Mouse (Mus musculus): ENCODE data around the gene Slc6a12.
"Not testable (repeated sequence)": the region's sequence is repeated elsewhere in the genome, so short reads cannot be mapped to it uniquely, and the experiment has no call there.

Slc6a12 gene

GRCm38 (mm10) chr6:121338519-121338896 lies 4.4 kb upstream of the Slc6a12 start:
- in situ Hi-C loops (cut with MboI; ENCODE audit: low sequenced_read_pairs), result loop anchor here (25.0 kb wide), 1 partner anchor 199 kb away; no protein-coding TSS in a partner anchor

GRCm38 (mm10) chr6:121341650-121342049 lies 1.2 kb upstream of the Slc6a12 start:
- in situ Hi-C loops (cut with MboI; ENCODE audit: low sequenced_read_pairs), result loop anchor here (25.0 kb wide), 1 partner anchor 196 kb away; no protein-coding TSS in a partner anchor

GRCm38 (mm10) chr6:121343771-121344123 lies 871 bp downstream of the Slc6a12 start:
- in situ Hi-C loops (cut with MboI; ENCODE audit: low sequenced_read_pairs), result loop anchor here (25.0 kb wide), 1 partner anchor 194 kb away; no protein-coding TSS in a partner anchor

GRCm38 (mm10) chr6:121344329-121344728 lies 1.5 kb downstream of the Slc6a12 start:
- in situ Hi-C loops (cut with MboI; ENCODE audit: low sequenced_read_pairs), result loop anchor here (25.0 kb wide), 1 partner anchor 193 kb away; no protein-coding TSS in a partner anchor

DNA sequence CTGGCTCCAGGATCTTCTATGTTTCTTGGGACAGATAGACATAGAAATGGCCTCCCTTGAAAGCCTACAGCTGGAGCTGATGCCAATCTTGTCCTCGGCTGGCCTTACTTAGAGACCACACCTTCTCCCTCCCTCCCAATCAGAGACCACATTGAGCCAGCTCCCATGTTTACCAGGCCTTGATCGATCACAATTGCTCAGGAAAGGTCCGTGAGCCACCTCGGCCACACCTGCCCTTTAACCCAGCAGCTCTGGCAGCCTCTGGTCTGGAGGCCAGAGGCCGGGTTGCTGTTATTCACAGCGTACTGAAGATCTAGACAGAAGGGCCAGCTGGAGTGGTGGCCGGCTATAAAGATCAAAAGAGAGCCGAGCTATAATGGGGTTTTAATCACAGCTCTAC lies 3.6 kb downstream of the Slc6a12 start:
- in situ Hi-C loops (cut with MboI; ENCODE audit: low sequenced_read_pairs), result loop anchor here (25.0 kb wide), 1 partner anchor 191 kb away; no protein-coding TSS in a partner anchor

- in situ Hi-C loops (cut with MboI; ENCODE audit: low sequenced_read_pairs), result no loop called here
Measured at GRCm38 (mm10) chr6:121352276-121352675, 9.4 kb downstream of the Slc6a12 start.

DNA sequence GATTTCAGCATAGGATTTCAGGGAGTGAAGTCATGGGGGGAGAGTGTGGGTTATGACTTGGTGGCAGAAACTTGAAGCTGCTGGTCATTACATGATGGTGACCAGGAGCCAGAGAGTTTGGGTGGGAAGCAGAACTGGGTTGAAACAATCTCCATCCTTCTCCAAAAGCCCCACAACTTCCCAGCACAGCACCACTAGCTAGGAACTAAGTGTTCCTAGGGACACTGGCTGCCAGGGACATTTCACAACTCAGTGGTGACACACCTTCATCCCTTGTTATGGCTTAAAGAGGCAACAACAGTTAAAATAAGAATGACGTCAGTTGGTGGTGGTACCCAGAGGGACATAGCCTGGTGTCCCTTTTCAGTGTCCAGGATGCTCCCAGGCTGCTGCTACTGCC lies 13.2 kb downstream of the Slc6a12 start:
- in situ Hi-C loops (cut with MboI; ENCODE audit: low sequenced_read_pairs), result no loop called here

GRCm38 (mm10) chr6:121357232-121357631 lies 14.4 kb downstream of the Slc6a12 start:
- in situ Hi-C loops (cut with MboI; ENCODE audit: low sequenced_read_pairs), result no loop called here

DNA sequence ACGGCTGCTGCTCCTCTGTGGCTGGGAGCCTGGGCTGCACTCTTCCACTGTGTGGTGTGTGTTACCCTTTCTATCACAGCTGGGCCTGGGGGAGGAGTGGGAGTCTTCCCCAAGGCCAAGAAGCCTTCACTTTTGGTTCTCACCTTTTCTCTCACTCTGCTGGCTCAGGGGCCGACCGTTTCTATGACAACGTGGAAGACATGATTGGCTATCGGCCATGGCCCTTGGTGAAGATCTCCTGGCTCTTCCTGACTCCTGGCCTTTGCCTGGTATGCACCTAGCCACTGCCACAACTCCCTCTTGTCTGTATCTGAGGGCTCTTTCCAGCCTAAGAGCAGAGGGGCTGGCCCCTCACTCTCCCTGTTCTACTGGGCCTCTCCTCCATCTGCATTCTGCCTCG lies 20.2 kb downstream of the Slc6a12 start:
- in situ Hi-C loops (cut with MboI; ENCODE audit: low sequenced_read_pairs), result no loop called here

- in situ Hi-C loops (cut with MboI; ENCODE audit: low sequenced_read_pairs), result no loop called here
Measured at GRCm38 (mm10) chr6:121363956-121364355, 21.1 kb downstream of the Slc6a12 start.

DNA sequence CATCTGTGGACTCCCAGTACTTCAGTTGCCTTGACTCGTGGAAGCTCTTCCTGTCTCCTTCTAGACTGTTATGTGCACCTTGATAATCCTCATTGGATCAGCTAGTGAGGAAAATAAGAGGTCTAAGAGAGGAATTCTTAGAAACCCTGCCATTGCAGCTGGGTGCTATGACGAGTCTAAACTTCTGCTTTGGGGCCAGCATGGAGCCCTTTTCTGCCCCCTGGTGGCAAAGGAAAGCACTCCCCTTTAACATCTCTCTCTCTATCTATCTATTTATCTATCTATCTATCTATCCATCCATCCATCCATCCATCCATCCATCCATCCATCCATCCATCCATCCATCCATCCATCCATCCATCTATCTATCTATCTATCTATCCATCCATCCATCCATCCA lies 23.7 kb downstream of the Slc6a12 start:
- in situ Hi-C loops (cut with MboI; ENCODE audit: low sequenced_read_pairs), result not testable (repeated sequence)

DNA sequence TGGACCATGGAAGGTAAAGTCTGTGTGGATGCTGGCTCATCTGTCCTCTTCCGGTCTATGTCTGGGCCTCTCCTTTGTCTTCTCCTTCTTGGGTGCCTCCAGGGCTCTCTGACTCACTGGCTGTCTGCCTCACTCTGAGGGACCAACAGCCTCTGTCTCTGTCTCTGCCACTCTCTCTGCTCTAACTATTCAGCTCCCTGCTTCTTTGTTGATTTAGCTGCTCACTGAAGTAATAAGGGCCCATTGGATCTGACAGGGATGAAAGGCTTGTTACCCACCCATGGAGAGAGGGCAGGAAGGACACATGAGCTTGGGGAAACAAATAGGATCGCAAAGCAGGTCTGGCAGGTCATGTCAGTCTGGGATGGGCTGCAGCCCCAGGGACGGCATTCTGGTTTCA lies 24.2 kb downstream of the Slc6a12 start:
- in situ Hi-C loops (cut with MboI; ENCODE audit: low sequenced_read_pairs), result no loop called here

- in situ Hi-C loops (cut with MboI; ENCODE audit: low sequenced_read_pairs), result no loop called here
Measured at GRCm38 (mm10) chr6:121371197-121371980, 28.5 kb downstream of the Slc6a12 start.

DNA sequence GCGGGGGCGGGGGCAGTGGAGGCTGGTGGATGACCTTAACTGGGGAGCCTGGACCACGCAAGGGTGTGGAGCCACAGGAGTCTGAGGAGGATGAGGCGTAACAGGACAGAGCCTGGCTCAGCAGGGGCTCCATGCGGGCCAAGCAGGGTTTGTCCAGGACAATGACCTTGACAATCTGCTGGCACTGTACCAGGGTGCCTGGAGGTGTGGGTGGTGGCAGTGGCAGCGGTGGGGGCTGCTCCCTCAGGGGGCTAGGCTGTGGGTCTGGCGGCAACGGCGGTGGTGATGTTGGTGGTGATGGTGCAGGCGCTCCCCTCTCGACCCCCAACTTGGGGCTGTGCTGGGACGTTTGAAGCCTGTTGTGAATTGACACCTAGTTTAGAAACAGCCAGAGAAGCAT lies 33.3 kb downstream of the Slc6a12 start:
- in situ Hi-C loops (cut with MboI; ENCODE audit: low sequenced_read_pairs), result no loop called here

- in situ Hi-C loops (cut with MboI; ENCODE audit: low sequenced_read_pairs), result no loop called here
Measured at GRCm38 (mm10) chr6:121378256-121378655, 35.4 kb downstream of the Slc6a12 start.

- in situ Hi-C loops (cut with MboI; ENCODE audit: low sequenced_read_pairs), result no loop called here
Measured at GRCm38 (mm10) chr6:121380576-121380975, 37.7 kb downstream of the Slc6a12 start.

DNA sequence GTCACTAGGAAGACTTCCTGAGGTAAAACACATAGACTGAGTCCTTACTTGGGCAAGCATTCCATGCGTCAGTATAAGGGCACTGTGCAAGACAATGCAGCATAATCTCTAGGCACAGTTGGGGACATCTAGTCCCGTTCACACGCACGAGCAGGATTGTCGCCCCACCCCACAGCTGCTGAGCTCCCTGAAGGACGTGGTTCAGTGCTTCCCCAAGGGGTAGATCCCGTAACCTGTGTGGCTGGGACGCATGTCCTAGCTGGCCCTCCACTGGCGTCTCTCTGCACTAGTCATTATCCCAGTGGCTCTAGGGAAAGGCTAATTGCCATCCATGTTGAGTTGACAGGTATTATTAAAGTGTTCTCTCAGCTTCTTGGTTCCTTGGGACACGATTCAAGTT lies 39.2 kb downstream of the Slc6a12 start:
- in situ Hi-C loops (cut with MboI; ENCODE audit: low sequenced_read_pairs), result no loop called here

DNA sequence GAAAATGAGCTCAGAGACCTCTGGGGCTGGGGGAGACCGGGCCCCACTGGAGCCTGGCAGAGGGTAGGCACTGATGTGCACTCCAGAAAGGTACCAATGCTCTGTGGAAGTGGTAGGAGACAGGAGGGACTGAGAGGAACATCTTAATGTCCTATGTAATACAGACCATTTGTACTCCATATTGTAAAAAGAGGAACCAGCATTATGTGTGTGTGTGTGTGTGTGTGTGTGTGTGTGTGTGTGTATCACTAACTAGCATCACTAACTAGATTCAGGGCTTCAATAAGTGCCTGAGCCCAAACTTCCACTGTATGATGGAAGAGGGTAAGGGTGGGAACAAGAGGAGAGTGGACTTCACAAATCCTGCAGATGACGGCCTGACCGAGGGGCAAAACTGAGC lies 42.5 kb downstream of the Slc6a12 start:
- in situ Hi-C loops (cut with MboI; ENCODE audit: low sequenced_read_pairs), result no loop called here

- in situ Hi-C loops (cut with MboI; ENCODE audit: low sequenced_read_pairs), result no loop called here
Measured at GRCm38 (mm10) chr6:121392610-121393252, 49.9 kb downstream of the Slc6a12 start.

GRCm38 (mm10) chr6:121401140-121401539 lies 58.3 kb downstream of the Slc6a12 start:
- in situ Hi-C loops (cut with MboI; ENCODE audit: low sequenced_read_pairs), result no loop called here

DNA sequence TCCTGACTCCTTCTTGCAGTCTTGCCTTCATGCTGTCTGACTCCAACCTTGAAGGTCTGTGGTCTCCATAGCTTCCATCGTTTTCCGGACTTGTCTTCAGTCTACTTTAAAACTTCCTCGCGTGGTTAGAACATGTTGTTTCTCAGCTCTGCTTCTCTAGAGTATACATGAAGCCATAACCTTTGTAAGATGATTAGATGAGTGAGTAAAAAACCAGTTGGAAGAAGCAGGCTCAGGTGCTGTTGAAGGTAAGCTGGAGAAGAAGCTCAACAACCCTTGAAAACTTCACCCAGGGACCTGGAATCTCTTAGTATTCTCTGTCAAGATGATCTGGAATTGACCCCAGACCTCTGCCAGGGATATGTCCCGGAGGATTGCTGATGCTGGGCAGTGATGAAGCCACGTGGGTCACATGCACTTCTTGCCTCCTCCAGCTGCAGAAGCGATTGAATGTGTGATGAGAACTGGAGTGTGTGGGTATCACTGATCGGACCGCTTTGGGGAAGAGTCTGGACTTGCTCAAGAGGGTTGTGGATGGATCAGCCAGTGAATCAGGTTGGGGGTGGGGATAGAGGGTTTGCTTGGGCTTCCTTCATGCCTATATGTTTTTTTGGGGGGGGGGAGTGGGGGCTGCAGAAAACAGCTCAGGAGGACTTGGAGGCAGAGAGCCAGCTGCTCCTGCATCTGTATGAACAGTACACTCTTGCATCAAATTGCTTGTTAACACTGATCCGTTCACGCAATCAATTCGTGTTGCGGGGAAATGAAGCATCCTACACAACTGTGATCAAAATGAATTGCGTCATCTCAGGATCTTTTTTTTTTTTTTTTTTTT lies 59.2 kb downstream of the Slc6a12 start:
- in situ Hi-C loops (cut with MboI; ENCODE audit: low sequenced_read_pairs), result no loop called here
